Mouse (Mus musculus) cerebellum, postnatal 36 days (tissue): ENCODE measurements around the gene Arhgef39.
"Not testable (repeated sequence)": the region's sequence is repeated elsewhere in the genome, so short reads cannot be mapped to it uniquely, and the experiment has no call there.

Source experiments
- DNase-seq, 2 experiments: peaks; one replicate each; pipeline ENCODE4 v3.0.0; 2021 to 2022; ENCODE audit warnings: mixed read lengths in 2 of 2

Arhgef39 gene

DNA sequence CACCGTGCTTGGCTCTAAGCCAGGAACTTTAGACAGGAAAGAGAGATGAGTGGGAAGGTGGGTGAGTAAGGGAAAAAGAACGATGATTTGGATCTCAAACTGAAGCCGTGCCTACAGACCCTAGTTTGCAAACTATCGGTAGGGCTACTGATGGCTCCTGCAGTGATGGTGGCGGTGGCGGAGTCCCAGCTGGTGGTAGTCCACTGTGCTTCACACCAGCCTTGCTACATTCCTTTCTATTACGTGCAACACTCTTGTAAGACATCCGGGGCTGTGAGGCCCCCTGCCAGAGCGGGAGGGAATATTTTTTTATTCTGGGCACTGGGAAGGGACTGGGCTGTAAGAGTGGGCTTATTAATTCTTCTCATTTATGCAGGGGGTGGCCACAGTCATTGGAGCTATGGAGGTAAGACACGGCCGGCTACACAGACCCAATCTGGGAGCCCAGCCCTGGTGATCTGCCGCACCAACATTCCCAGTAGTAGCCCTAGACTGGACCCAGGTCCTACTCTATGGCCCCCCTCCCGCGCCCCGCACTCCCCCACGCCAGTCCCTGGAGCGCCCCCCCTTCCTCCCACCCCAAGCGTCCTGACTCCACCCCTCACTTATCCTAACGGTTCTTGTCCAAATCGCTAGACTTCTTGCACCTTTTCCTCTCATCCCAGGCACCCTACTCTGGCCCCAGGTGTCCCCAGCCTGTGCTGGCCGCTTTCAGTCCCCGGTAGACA is 8.6 kb upstream of the Arhgef39 start:
- peak in 1 of 2 experiments; percentile 42 for DNase-seq

GRCm38 (mm10) chr4:43506536-43507185 is 7.2 kb upstream of the Arhgef39 start, which contains the start of gene Car9:
Gene Car9, plus strand, starts transcription at chr4:43506966.
- DNase-seq: peak; percentile 86 to 88

DNA sequence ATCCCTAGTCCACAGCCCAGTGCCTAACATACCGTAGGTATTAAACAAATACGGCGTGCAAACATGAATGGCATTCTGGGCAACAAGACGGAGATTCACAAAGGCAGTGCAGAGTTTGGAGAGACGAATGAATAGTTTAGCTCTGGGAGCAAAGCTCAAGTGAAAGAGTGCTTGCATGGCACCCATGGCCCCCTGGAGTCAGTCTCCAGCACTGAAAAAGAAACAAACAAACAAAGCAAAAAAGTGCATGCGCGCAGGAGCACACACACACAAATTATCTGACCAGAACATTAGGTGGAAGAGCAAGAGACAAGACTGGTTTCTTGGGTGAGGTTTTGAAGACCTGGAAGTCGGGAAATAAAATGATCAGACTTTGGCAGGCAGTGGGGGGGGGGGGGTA is 6.6 kb upstream of the Arhgef39 start:
- DNase-seq: no peak

GRCm38 (mm10) chr4:43504269-43504668 is 4.8 kb upstream of the Arhgef39 start:
- no peak for DNase-seq

- no peak for DNase-seq
Measured at GRCm38 (mm10) chr4:43503506-43503905, 4.0 kb upstream of the Arhgef39 start.

DNA sequence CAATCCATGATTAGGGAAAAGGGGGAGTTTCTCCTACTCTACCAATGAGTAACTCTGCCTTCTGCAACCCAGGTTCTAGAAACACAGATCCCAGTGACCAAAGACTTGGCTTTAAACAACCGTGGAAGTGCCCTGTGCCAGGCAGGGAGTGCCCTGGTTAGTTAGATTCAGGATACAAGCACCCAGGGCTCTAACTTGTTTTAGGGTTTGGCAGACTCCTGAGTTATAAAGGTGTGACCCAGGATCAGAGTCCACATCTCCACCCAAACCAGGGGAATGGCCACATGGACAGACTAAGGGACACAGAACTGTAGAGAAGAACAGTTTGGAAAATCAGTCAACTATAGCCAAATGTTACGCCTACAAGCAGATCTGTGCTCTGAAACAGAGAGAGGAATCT is 3.5 kb upstream of the Arhgef39 start:
- DNase-seq: no peak

GRCm38 (mm10) chr4:43498983-43499382 is 512 bp downstream of the Arhgef39 start:
- DNase-seq: no peak

DNA sequence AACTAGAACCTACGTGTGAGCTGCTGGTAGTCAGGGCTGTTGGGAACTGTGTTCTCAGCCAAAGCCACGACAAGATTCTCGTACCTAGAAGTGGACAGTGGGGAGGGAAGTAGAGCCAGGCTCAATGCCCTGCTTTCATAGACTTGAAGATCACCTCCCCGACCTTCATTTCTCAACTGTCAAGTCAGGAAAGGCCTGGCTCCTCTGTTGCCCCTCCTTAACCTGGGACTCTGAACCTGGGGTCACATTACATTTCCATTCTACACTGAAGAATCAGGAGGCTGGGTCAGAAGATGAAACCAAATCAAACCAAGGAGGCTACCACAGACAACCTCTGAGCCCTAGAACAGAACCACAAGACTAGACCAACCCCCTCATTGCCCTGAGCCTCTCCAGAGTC is 1.5 kb downstream of the Arhgef39 start:
- DNase-seq: no peak

- no peak for DNase-seq
Measured at GRCm38 (mm10) chr4:43497405-43497804, 2.1 kb downstream of the Arhgef39 start.

- peak in 1 of 2 experiments; percentile 4 for DNase-seq
Measured at GRCm38 (mm10) chr4:43496587-43496986, 2.9 kb downstream of the Arhgef39 start.

DNA sequence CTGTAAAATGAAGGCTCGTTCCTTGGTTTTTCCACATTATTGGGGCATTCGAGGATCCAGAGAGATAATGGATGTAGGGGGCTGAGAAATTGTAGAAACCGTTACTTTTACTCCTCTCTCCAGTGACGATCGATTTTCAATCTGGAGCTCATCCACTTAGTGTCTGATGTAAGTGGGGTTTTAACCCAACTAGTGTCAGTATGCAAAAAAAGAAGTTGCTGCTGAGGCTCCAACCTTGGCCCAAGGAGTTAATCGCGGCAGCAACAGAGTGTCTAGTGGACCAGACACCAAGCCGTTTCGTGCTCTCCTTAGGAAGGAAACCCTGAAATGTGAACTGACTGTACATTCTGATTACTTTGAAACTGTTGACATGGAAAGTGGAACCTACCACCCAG is 5.7 kb downstream of the Arhgef39 start:
- DNase-seq: peak in 1 of 2 experiments; percentile 29

- peak; percentile 97 for DNase-seq
Measured at GRCm38 (mm10) chr4:43493186-43493845, 6.2 kb downstream of the Arhgef39 start.

DNA sequence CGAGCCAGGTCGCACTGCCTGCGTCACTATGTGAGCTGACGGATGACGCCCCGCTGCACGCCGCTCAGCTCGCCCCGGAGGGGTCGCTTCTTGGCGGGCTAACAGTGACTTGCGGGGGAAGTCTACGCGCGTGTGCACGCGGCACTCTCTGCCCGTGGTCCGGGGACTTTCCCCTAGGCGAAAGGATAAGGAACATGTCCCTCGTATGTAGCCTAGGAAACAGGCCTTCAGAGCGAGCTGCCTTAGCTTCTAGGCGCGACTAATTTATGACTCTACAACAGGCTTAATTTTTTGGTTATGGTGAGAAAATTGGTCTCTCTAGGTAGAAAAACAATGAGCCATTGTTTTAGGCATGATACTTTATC is 6.7 kb downstream of the Arhgef39 start, which contains the start of gene Ccdc107:
Gene Ccdc107, plus strand, starts transcription at position 80 of the 365 bp plus-strand sequence.
- DNase-seq: peak; percentile 89 to 93

DNA sequence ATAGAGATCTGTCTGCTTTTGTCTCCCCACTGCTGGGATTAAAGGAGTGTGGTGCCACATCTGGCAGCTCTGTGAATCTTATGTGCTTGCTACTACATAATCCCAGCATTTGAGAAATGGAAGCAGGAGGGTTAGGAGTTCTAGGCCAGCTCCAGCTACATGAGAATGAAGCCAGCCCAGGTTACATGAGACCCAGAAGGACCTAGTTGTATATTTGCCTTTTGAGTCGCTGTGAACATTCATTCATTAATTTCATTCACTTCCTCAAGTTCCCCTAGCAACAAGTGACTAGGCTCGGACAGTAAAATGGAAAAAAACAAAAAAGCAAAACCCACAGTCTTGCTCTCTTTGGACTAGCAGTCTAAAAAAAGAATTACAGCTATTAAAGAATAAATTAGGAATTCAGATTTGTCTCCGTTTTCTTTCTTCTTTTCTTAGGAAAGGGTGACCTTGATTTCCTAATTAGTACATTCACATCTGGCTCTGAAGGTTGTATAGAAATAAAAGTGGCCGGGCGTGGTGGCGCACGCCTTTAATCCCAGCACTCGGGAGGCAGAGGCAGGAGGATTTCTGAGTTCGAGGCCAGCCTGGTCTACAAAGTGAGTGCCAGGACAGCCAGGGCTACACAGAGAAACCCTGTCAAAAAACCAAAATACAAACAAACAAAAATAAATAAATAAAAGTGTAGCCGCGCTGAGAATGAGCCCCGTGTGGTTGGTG is 7.2 kb downstream of the Arhgef39 start:
- DNase-seq: no peak

GRCm38 (mm10) chr4:43490801-43491200 is 8.7 kb downstream of the Arhgef39 start:
- DNase-seq: no peak

- no peak for DNase-seq
Measured at GRCm38 (mm10) chr4:43489611-43490010, 9.9 kb downstream of the Arhgef39 start.

GRCm38 (mm10) chr4:43485666-43486065 is 13.8 kb downstream of the Arhgef39 start:
- not testable (repeated sequence) for DNase-seq

- DNase-seq: no peak
Measured at GRCm38 (mm10) chr4:43483535-43484091, 15.9 kb downstream of the Arhgef39 start, which contains the start of gene Sit1. Gene Sit1, minus strand, starts transcription at chr4:43483734.

GRCm38 (mm10) chr4:43482591-43482990 is 16.9 kb downstream of the Arhgef39 start:
- peak; percentile 46 to 52 for DNase-seq

DNA sequence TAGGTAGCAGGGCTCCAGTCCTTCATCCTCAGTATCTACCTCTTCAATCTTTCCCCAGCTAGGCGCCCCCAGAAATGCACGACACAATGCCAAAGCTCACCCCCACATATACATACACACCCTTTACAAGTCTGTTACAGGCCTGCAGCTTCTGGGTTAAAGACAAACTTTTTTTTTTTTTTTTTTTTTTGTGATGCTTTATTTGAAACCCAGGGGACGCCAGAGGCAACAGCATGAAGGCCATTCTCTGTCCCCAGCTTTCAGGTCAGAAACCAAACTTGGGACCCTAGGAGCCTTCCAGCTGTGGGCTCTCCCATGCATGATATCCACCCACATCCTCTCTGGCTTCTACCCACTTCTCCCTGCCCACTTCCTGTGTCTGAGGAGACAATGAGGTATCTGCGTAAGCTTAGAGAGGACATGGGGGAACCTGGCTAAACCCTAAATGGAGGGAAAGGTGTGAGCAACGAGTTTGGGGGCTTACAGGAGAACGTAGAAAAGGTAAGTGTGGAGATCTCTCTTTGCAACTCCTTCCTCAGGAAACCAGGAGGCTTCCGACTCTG is 17.5 kb downstream of the Arhgef39 start:
- no peak for DNase-seq

DNA sequence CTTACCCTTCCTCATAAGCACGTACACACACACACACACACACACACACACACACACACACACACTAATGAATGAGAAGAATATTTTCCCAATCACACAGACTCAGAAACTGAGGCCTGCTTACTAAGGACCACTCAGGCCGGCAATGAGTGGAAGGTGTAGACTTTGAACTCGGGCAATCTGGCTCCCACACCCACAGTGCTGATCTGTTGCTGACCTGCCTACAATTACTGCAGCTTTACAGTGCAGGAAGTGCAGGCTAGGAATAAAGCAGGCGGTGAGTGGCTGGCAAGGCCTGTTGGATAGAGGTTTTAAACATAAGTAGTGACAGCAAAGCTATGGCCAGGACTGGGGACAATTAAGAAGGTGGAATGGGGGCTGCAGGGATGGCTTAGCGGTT is 18.5 kb downstream of the Arhgef39 start:
- DNase-seq: no peak
